Mouse (Mus musculus) stomach, embryonic 15.5 days (tissue): ENCODE data around the gene Hmgb3. TPM values are rescaled to one million over a fixed set of nuclear protein-coding genes. Genes with fewer than 3 reads are reported as not detected.

Source experiments
- microRNA-seq: library from miRNA; unstranded; fragments of <30 nt; microRNA quantifications from one replicate; pipeline ENCODE4, GENCODE M21; 2016
- polyA plus RNA-seq: library from polyadenylated mRNA; unstranded; fragments of >200 nt; fragmentation: Nextera tagmentation; extraction: Ambion mirVana; gene quantifications from 2 replicates; pipeline ENCODE4 v1.2.1, GENCODE M21; 2015

The Hmgb3 gene
- polyA plus RNA-seq, 1 experiment from 2014 or later: 196 TPM

Small RNA genes lying within 50 kb of the gene (microRNA-seq; reads per million reads assigned to microRNA genes)
- gene Gm23945: not detected

Other genes with a start within 250 kb of the Hmgb3 start
- gene Mtmr1, start 191.2 kb upstream of the Hmgb3 start, polyA plus RNA-seq: 10.2 and 10.8 TPM in 2 replicates
- 31.0 and 31.5 TPM in 2 replicates for gene Cd99l2, start 63.1 kb upstream of the Hmgb3 start, polyA plus RNA-seq
- gene Gpr50, start 107.7 kb downstream of the Hmgb3 start, polyA plus RNA-seq: 1.4 and 2.8 TPM in 2 replicates